Mouse (Mus musculus): ENCODE measurements around the gene Phldb2. TPM values are rescaled to one million over a fixed set of nuclear protein-coding genes. Genes with fewer than 3 reads are reported as not detected.

Gene Phldb2
- polyA plus RNA-seq, 1 experiment: 33.0 TPM

DNA sequence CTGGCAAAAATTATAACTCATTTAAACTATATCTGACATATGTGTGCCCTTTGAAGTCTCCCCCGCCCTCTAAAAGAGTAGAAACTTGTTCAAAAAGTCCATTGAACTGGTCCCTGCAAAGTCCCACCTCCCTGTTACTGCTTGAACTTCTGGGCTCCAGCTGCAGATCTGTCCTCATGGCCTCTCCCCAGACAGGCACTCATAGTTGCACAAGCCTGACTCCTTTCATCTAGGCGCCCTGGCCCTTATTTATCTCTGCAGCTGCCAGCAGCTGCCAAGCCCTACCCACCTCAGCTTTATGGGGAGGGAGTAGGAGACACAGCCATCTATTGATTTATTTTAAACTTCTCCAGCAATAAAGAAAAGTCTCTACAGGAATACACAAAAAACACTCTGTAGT, 143.2 kb downstream of the Phldb2 start:
- no peaks in the 10 kb centered on the region for H3K27me3 ChIP-seq (ENCODE audit: control insufficient read depth, insufficient read depth, insufficient read length)
- no peak overlapping the region for H3ac ChIP-seq (ENCODE audit: control insufficient read depth, insufficient read length, low read depth)
- TF ChIP-seq CEBPB (IDR thresholded peaks at IDR 0.05; ENCODE audit: low read depth) (peak; percentile 3), MAX (IDR thresholded peaks at IDR 0.05) (no peak)
- peaks cover 23% of the 10 kb centered on the region for H3K79me3 ChIP-seq (ENCODE audit: low read depth)
- no peak overlapping the region for H3K4me3 ChIP-seq (ENCODE audit: insufficient read depth, poor library complexity, severe bottlenecking)
- peaks cover 45% of the 10 kb centered on the region for H3K79me2 ChIP-seq (ENCODE audit: control insufficient read depth, insufficient read depth)
- H3K36me3 ChIP-seq (ENCODE audit: control insufficient read depth, insufficient read depth): peaks cover 32% of the 10 kb centered on the region

DNA sequence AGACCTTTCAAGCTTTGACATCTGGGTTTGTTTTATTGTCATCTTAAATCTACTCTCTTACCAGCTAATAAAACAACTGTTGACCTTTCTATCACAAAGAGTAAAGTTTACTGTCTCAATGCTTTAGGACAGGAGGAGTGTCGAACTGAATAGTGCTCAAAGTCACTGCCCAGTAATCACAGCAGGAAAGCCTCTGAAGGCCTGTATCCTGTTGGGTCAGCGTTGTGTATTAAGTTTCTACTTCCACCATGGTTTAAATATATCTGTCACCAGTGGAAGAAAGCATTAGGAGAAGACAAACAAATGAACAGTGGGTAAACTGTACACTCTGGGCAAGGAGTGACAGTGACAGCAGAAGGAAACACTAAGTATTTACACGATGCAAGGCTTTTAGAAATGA, 148.7 kb downstream of the Phldb2 start:
- TF ChIP-seq FOSL1 (IDR thresholded peaks at IDR 0.05; ENCODE audit: insufficient read depth, low read length, poor library complexity, severe bottlenecking) (no peak), USF1 (IDR thresholded peaks at IDR 0.05; ENCODE audit: low read depth) (no peak), MYOD1 (IDR thresholded peaks at IDR 0.05; ENCODE audit: control insufficient read depth, insufficient read length, low read depth) (no peak), CTCF (IDR thresholded peaks at IDR 0.05; ENCODE audit: control insufficient read depth, insufficient read depth, insufficient read length) (no peak), MYOG (IDR thresholded peaks at IDR 0.05; ENCODE audit: control insufficient read depth, extremely low read depth, insufficient read length) (no peak), CEBPB (IDR thresholded peaks at IDR 0.05; ENCODE audit: low read depth) (no peak), MAX (IDR thresholded peaks at IDR 0.05) (no peak)
- Histone ChIP-seq H3K4me3 (ENCODE audit: insufficient read depth, poor library complexity, severe bottlenecking) (no peak overlapping the region), H3K36me3 (ENCODE audit: control insufficient read depth, insufficient read depth) (peaks cover 68% of the 10 kb centered on the region), H3K79me2 (ENCODE audit: control insufficient read depth, insufficient read depth) (peaks cover 23% of the 10 kb centered on the region), H3K79me3 (ENCODE audit: low read depth) (peaks cover 6% of the 10 kb centered on the region), H3ac (ENCODE audit: control insufficient read depth, insufficient read length, low read depth) (no peak overlapping the region), H3K27me3 (ENCODE audit: control insufficient read depth, insufficient read depth, insufficient read length) (no peaks in the 10 kb centered on the region)

DNA sequence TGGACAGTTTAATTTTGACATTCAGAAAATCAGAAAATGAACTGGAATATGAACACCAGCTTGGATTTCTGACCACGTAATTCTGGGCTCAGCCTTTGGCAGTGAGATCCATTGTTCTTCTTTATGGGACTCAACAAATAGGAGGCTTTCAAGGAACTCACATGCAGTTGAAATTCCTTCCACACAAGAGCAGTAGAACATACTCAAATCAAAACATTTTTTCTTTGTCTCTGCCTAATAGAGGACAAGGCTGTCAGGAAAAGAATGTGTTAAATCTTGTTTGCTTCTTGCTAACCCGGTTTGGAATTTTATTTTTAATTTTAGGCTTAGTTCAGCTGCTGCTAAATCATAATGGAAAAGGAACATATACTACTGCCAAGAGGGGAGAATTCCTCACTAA, 153.0 kb downstream of the Phldb2 start:
- Histone ChIP-seq H3ac (ENCODE audit: control insufficient read depth, insufficient read length, low read depth) (no peak overlapping the region), H3K79me3 (ENCODE audit: low read depth) (no peaks in the 10 kb centered on the region), H3K79me2 (ENCODE audit: control insufficient read depth, insufficient read depth) (peaks cover 1% of the 10 kb centered on the region), H3K27me3 (ENCODE audit: control insufficient read depth, insufficient read depth, insufficient read length) (no peaks in the 10 kb centered on the region), H3K36me3 (ENCODE audit: control insufficient read depth, insufficient read depth) (peaks cover 56% of the 10 kb centered on the region), H3K4me3 (ENCODE audit: insufficient read depth, poor library complexity, severe bottlenecking) (no peak overlapping the region)
- TF ChIP-seq MAX (IDR thresholded peaks at IDR 0.05) (no peak), CEBPB (IDR thresholded peaks at IDR 0.05; ENCODE audit: low read depth) (no peak), MYOG (IDR thresholded peaks at IDR 0.05; ENCODE audit: control insufficient read depth, extremely low read depth, insufficient read length) (no peak), MYOD1 (IDR thresholded peaks at IDR 0.05; ENCODE audit: control insufficient read depth, insufficient read length, low read depth) (no peak), FOSL1 (IDR thresholded peaks at IDR 0.05; ENCODE audit: insufficient read depth, low read length, poor library complexity, severe bottlenecking) (no peak), CTCF (IDR thresholded peaks at IDR 0.05; ENCODE audit: control insufficient read depth, insufficient read depth, insufficient read length) (no peak), USF1 (IDR thresholded peaks at IDR 0.05; ENCODE audit: low read depth) (no peak)

DNA sequence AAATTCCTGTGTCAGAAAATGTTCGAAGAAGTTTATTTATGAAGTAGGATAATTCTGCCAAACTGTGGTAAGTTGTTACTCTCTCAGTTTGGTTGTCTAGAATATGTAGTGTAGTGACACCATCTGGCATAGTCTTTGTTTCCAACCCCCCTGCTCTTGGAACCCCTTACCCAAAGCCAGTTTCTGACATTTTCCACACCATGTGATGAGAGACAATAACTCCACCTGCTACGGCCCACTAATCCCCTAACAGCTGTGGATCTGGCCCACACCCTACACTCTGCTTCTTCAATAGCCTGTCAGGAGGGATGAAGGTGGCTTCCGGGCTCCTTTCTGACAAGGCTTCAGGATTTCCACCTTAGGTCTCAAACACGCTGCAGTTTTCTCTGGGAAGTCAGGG, 154.2 kb downstream of the Phldb2 start:
- Histone ChIP-seq H3K27me3 (ENCODE audit: control insufficient read depth, insufficient read depth, insufficient read length) (no peaks in the 10 kb centered on the region), H3K36me3 (ENCODE audit: control insufficient read depth, insufficient read depth) (peaks cover 55% of the 10 kb centered on the region), H3K79me3 (ENCODE audit: low read depth) (no peaks in the 10 kb centered on the region), H3ac (ENCODE audit: control insufficient read depth, insufficient read length, low read depth) (no peak overlapping the region), H3K79me2 (ENCODE audit: control insufficient read depth, insufficient read depth) (no peaks in the 10 kb centered on the region), H3K4me3 (ENCODE audit: insufficient read depth, poor library complexity, severe bottlenecking) (no peak overlapping the region)
- TF ChIP-seq MYOD1 (IDR thresholded peaks at IDR 0.05; ENCODE audit: control insufficient read depth, insufficient read length, low read depth): no peak
- no peak for TF ChIP-seq CTCF (IDR thresholded peaks at IDR 0.05; ENCODE audit: control insufficient read depth, insufficient read depth, insufficient read length)
- TF ChIP-seq MAX (IDR thresholded peaks at IDR 0.05): no peak
- TF ChIP-seq USF1 (IDR thresholded peaks at IDR 0.05; ENCODE audit: low read depth): no peak
- no peak for TF ChIP-seq CEBPB (IDR thresholded peaks at IDR 0.05; ENCODE audit: low read depth)
- TF ChIP-seq FOSL1 (IDR thresholded peaks at IDR 0.05; ENCODE audit: insufficient read depth, low read length, poor library complexity, severe bottlenecking): no peak
- TF ChIP-seq MYOG (IDR thresholded peaks at IDR 0.05; ENCODE audit: control insufficient read depth, extremely low read depth, insufficient read length): no peak

DNA sequence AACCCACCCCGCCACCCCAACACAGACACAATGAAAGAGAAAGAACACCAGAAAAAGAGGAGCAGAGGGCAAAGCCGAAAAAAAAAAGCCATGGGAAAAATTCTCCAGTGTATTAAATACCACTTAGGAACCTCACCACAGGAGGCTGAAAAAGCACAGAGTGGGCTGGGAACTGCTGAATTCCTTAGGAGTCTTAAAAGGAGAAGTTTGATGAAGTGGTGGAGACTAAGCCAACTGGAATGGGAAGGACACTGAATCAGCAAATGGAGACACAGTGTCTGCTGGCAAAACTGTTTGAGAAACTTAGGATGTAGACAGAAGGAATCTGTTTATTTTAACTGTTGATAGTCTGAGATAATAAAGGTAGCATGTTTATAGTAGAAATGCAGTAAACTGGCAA, 154.8 kb downstream of the Phldb2 start:
- Histone ChIP-seq H3ac (ENCODE audit: control insufficient read depth, insufficient read length, low read depth) (no peak overlapping the region), H3K4me3 (ENCODE audit: insufficient read depth, poor library complexity, severe bottlenecking) (no peak overlapping the region), H3K36me3 (ENCODE audit: control insufficient read depth, insufficient read depth) (peaks cover 60% of the 10 kb centered on the region), H3K79me2 (ENCODE audit: control insufficient read depth, insufficient read depth) (no peaks in the 10 kb centered on the region), H3K27me3 (ENCODE audit: control insufficient read depth, insufficient read depth, insufficient read length) (no peaks in the 10 kb centered on the region), H3K79me3 (ENCODE audit: low read depth) (no peaks in the 10 kb centered on the region)
- TF ChIP-seq FOSL1 (IDR thresholded peaks at IDR 0.05; ENCODE audit: insufficient read depth, low read length, poor library complexity, severe bottlenecking): no peak
- no peak for TF ChIP-seq CEBPB (IDR thresholded peaks at IDR 0.05; ENCODE audit: low read depth)
- TF ChIP-seq MAX (IDR thresholded peaks at IDR 0.05): no peak
- TF ChIP-seq MYOG (IDR thresholded peaks at IDR 0.05; ENCODE audit: control insufficient read depth, extremely low read depth, insufficient read length): no peak
- TF ChIP-seq CTCF (IDR thresholded peaks at IDR 0.05; ENCODE audit: control insufficient read depth, insufficient read depth, insufficient read length): no peak
- no peak for TF ChIP-seq USF1 (IDR thresholded peaks at IDR 0.05; ENCODE audit: low read depth)

DNA sequence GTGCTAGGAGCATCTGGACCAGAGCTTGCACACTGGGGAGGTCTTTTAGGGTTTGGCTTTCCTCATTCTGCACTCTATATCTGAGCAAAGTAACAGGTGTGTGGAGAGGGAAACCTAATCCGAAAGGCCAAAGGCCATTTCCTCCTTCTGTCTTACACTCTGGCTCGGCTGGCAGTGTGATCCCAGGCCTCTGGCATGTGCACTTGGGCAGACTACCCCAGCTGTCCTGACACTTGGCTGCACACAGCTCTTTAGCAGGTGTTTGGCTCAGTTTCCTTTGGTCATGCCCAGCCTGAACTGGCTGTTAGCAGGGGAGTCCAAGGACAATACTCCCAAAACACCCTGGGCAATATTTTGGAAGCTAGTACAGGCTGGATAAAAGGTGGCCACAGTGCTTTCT, 156.6 kb downstream of the Phldb2 start:
- TF ChIP-seq CTCF (IDR thresholded peaks at IDR 0.05; ENCODE audit: control insufficient read depth, insufficient read depth, insufficient read length): no peak
- no peak for TF ChIP-seq USF1 (IDR thresholded peaks at IDR 0.05; ENCODE audit: low read depth)
- TF ChIP-seq MYOD1 (IDR thresholded peaks at IDR 0.05; ENCODE audit: control insufficient read depth, insufficient read length, low read depth): no peak
- TF ChIP-seq CEBPB (IDR thresholded peaks at IDR 0.05; ENCODE audit: low read depth): no peak
- no peak for TF ChIP-seq MAX (IDR thresholded peaks at IDR 0.05)
- no peak for TF ChIP-seq FOSL1 (IDR thresholded peaks at IDR 0.05; ENCODE audit: insufficient read depth, low read length, poor library complexity, severe bottlenecking)
- TF ChIP-seq MYOG (IDR thresholded peaks at IDR 0.05; ENCODE audit: control insufficient read depth, extremely low read depth, insufficient read length): no peak
- H3K27me3 ChIP-seq (ENCODE audit: control insufficient read depth, insufficient read depth, insufficient read length): no peaks in the 10 kb centered on the region
- no peak overlapping the region for H3ac ChIP-seq (ENCODE audit: control insufficient read depth, insufficient read length, low read depth)
- H3K36me3 ChIP-seq (ENCODE audit: control insufficient read depth, insufficient read depth): peaks cover 65% of the 10 kb centered on the region
- no peaks in the 10 kb centered on the region for H3K79me3 ChIP-seq (ENCODE audit: low read depth)
- no peak overlapping the region for H3K4me3 ChIP-seq (ENCODE audit: insufficient read depth, poor library complexity, severe bottlenecking)
- H3K79me2 ChIP-seq (ENCODE audit: control insufficient read depth, insufficient read depth): no peaks in the 10 kb centered on the region
